Mouse (Mus musculus) lung, embryonic 14.5 days (tissue): ENCODE measurements at regions not wholly inside any gene's neighbourhood (a gene's known extent, or its start where the extent isn't known, plus 50 kb on each side); places are given as distances from the start of the nearest gene placed in this dataset.
A peak's percentile ranks its signal among the peaks of the same experiment; 100 is the strongest.

Experiments
- ATAC-seq: fragments of 200-750 bp; cut with Nextera tagmentation; 2 replicates; pipeline ENCODE4 v1.8.0; 2017; ENCODE audit warnings: mild to moderate bottlenecking, moderate TSS enrichment, moderate library complexity; ENCODE audit not compliant: insufficient read depth
- DNase-seq: peaks from one replicate; pipeline ENCODE4 v3.0.0-alpha.2; 2015
- H3K27ac ChIP-seq: fragments of 300-500 bp; sonication (generic); 2 replicates; pipeline ENCODE4 v1.5.1; 2014; ENCODE audit warnings: low read depth, mild to moderate bottlenecking, moderate library complexity
- H3K27me3 ChIP-seq: fragments of 300-500 bp; sonication (generic); 2 replicates; pipeline ENCODE4 v1.6.1; 2014; ENCODE audit warnings: low read length, control low read depth; ENCODE audit not compliant: insufficient read depth
- H3K36me3 ChIP-seq: fragments of 300-500 bp; sonication (generic); 2 replicates; pipeline ENCODE4 v1.6.1; 2014; ENCODE audit warnings: control low read depth; ENCODE audit not compliant: insufficient read depth
- H3K4me1 ChIP-seq: fragments of 300-500 bp; sonication (generic); 2 replicates; pipeline ENCODE4 v1.6.1; 2014; ENCODE audit warnings: antibody characterized with exemption, control low read depth; ENCODE audit not compliant: insufficient read depth
- H3K4me2 ChIP-seq: fragments of 300-500 bp; sonication (generic); 2 replicates; pipeline ENCODE4 v1.6.1; 2014; ENCODE audit warnings: mild to moderate bottlenecking
- H3K4me3 ChIP-seq: fragments of 300-500 bp; sonication (generic); 2 replicates; pipeline ENCODE4 v1.5.1; 2014; ENCODE audit warnings: low read depth, low read length
- H3K9ac ChIP-seq: fragments of 300-500 bp; sonication (generic); 2 replicates; pipeline ENCODE4 v1.6.1; 2014
- H3K9me3 ChIP-seq: fragments of 300-500 bp; sonication (generic); 2 replicates; pipeline ENCODE4 v1.6.1; 2016; ENCODE audit warnings: low read depth, low read length, control low read depth
- CTCF ChIP-seq: IDR thresholded peaks from 2 replicates; pipeline ENCODE4 v1.5.1; 2016; ENCODE audit warnings: antibody characterized with exemption, low read depth
- WGBS: fragments of 180-500 bp; shearing (Covaris S2); extraction: QIAGEN DNeasy Blood & Tissue Kit; methylation state at CpG from one replicate; pipeline ENCODE4 v1.1.7; 2014; 5-methylcytosine and 5-hydroxymethylcytosine counted together

- peak; percentile 12 for DNase-seq
- TF ChIP-seq CTCF = no peak
- Histone ChIP-seq H3K4me1 (no peaks in the 10 kb centered on the region), H3K27ac (no peak overlapping the region), H3K27me3 (no peaks in the 10 kb centered on the region), H3K4me3 (no peak overlapping the region), H3K4me2 (no peak overlapping the region), H3K9me3 (no peaks in the 10 kb centered on the region), H3K9ac (no peak overlapping the region), H3K36me3 (no peaks in the 10 kb centered on the region)
- 62% methylated on average over 6 of the region's 6 CpGs for WGBS
- ATAC-seq = no peak
Observed at GRCm38 (mm10) chrX:14273628-14274337, 62.8 kb downstream of the H2al1n start.

GRCm38 (mm10) chrX:14279312-14279711 is 68.4 kb downstream of the H2al1n start:
- H3K27me3 ChIP-seq = no peaks in the 10 kb centered on the region
- H3K36me3 ChIP-seq = no peaks in the 10 kb centered on the region
- H3K4me3 ChIP-seq = no peak overlapping the region
- H3K27ac ChIP-seq = no peak overlapping the region
- 48% methylated on average over 2 of the region's 2 CpGs for WGBS
- H3K9me3 ChIP-seq = no peaks in the 10 kb centered on the region
- H3K9ac ChIP-seq = no peak overlapping the region
- H3K4me1 ChIP-seq = no peaks in the 10 kb centered on the region
- no peak for TF ChIP-seq CTCF
- ATAC-seq (no peak), DNase-seq (no peak)
- H3K4me2 ChIP-seq = no peak overlapping the region

- Histone ChIP-seq H3K36me3 (no peaks in the 10 kb centered on the region), H3K4me1 (no peaks in the 10 kb centered on the region), H3K27ac (no peak overlapping the region), H3K9me3 (no peaks in the 10 kb centered on the region), H3K27me3 (no peaks in the 10 kb centered on the region), H3K4me2 (no peak overlapping the region), H3K4me3 (no peak overlapping the region), H3K9ac (no peak overlapping the region)
- no peak for TF ChIP-seq CTCF
- no peak for DNase-seq
- no peak for ATAC-seq
Observed at GRCm38 (mm10) chrX:14279736-14280135, 68.8 kb downstream of the H2al1n start.

- Histone ChIP-seq H3K4me3 (no peak overlapping the region), H3K4me1 (no peaks in the 10 kb centered on the region), H3K36me3 (no peaks in the 10 kb centered on the region), H3K4me2 (no peak overlapping the region), H3K9ac (no peak overlapping the region), H3K27me3 (no peaks in the 10 kb centered on the region), H3K27ac (no peak overlapping the region), H3K9me3 (no peaks in the 10 kb centered on the region)
- WGBS = 92% methylated on average over 6 of the region's 6 CpGs
- TF ChIP-seq CTCF = no peak
- DNase-seq (no peak), ATAC-seq (no peak)
Observed at GRCm38 (mm10) chrX:14294890-14295289, 83.9 kb downstream of the H2al1n start.

- Histone ChIP-seq H3K4me1 (no peaks in the 10 kb centered on the region), H3K4me2 (no peak overlapping the region), H3K9ac (no peak overlapping the region), H3K36me3 (no peaks in the 10 kb centered on the region), H3K4me3 (no peak overlapping the region), H3K9me3 (no peaks in the 10 kb centered on the region), H3K27me3 (no peaks in the 10 kb centered on the region), H3K27ac (no peak overlapping the region)
- no peak for ATAC-seq
- TF ChIP-seq CTCF = no peak
- DNase-seq = no peak
- 61% methylated on average over 1 of the region's 1 CpGs for WGBS
Observed at GRCm38 (mm10) chrX:14302125-14302524, 91.2 kb downstream of the H2al1n start.

- H3K27ac ChIP-seq = no peak overlapping the region
- H3K4me2 ChIP-seq = no peak overlapping the region
- H3K4me1 ChIP-seq = no peaks in the 10 kb centered on the region
- H3K9me3 ChIP-seq = no peaks in the 10 kb centered on the region
- H3K9ac ChIP-seq = no peak overlapping the region
- WGBS = 64% methylated on average over 1 of the region's 1 CpGs
- no peaks in the 10 kb centered on the region for H3K27me3 ChIP-seq
- ATAC-seq (no peak), DNase-seq (peak; percentile 5)
- H3K36me3 ChIP-seq = no peaks in the 10 kb centered on the region
- H3K4me3 ChIP-seq = no peak overlapping the region
- no peak; the same call in 1 of the 2 replicates for TF ChIP-seq CTCF
Observed at GRCm38 (mm10) chrX:14312746-14313145, 101.8 kb downstream of the H2al1n start.

- DNase-seq = no peak
- H3K4me3 ChIP-seq = no peak overlapping the region
- no peak overlapping the region for H3K27ac ChIP-seq
- TF ChIP-seq CTCF = no peak
- ATAC-seq = no peak
- no peak overlapping the region for H3K4me2 ChIP-seq
- H3K36me3 ChIP-seq = no peaks in the 10 kb centered on the region
- H3K27me3 ChIP-seq = no peaks in the 10 kb centered on the region
- 48% methylated on average over 2 of the region's 2 CpGs for WGBS
- no peaks in the 10 kb centered on the region for H3K4me1 ChIP-seq
- H3K9me3 ChIP-seq = no peaks in the 10 kb centered on the region
- H3K9ac ChIP-seq = no peak overlapping the region
Observed at GRCm38 (mm10) chrX:14352416-14352815, 141.5 kb downstream of the H2al1n start.
